In genomic region chrX:11512439-11512838, GRCm38 (mm10) we compare ENCODE assay signal across 9 mouse cellular contexts.
DNase-seq lines count a peak whose midpoint lies in the region; ATAC-seq lines count a peak whose summit lies in the region.
"Had no signal": no experiment of that assay in that cellular context is flagged by ENCODE, and none has a peak within 500 bp of the region (broad histone marks: within the 10 kb centered on the region; RNA-seq: fewer than 3 reads in every experiment).

No protein-coding gene starts in this region.

- peaks cover 51% of the 10 kb centered on the region for H3K27me3 ChIP-seq in embryonic facial prominence, embryonic 13.5 days
- H3K27me3 ChIP-seq in embryonic facial prominence, embryonic 10.5 days (replicated peaks; ENCODE audit: low read depth, poor library complexity, severe bottlenecking), result peaks cover 91% of the 10 kb centered on the region

- H3K27ac ChIP-seq in embryonic facial prominence, embryonic 13.5 days, result 0 out of 2 replicates have a peak overlapping the region, but pooled peaks have one; percentile 7
- H3K27ac ChIP-seq in embryonic facial prominence, embryonic 10.5 days (replicated peaks), result no peak overlapping the region

- no peak for DNase-seq in embryonic facial prominence, embryonic 10.5 days (ENCODE audit: low spot score)
- peak; percentile 14 for DNase-seq in urinary bladder, postnatal 14 days (ENCODE audit: low spot score)
- DNase-seq in urinary bladder, postnatal 25 days (ENCODE audit: low spot score), result no peak
- peak; percentile 31 for DNase-seq in kidney, adult 9 months
- DNase-seq in spleen, adult 12 weeks (ENCODE audit: low spot score), result no peak
- DNase-seq in spleen, adult 18-20 months, result no peak
- DNase-seq in embryo, embryonic 9.5 days (ENCODE audit: extremely low spot score), result no peak
- DNase-seq: thymus, postnatal 25 days had no signal

- ATAC-seq in embryonic facial prominence, embryonic 13.5 days (ENCODE audit: insufficient number of reproducible peaks, insufficient read depth, low FRiP score, low TSS enrichment, low read depth), result no peak

- H3K9ac ChIP-seq in embryonic facial prominence, embryonic 13.5 days, result no peak overlapping the region

- WGBS in embryonic facial prominence, embryonic 13.5 days, result 57% methylated on average over 5 of the region's 5 CpGs
- 71% methylated on average over 5 of the region's 5 CpGs for WGBS in embryonic facial prominence, embryonic 10.5 days

- H3K36me3 ChIP-seq in embryonic facial prominence, embryonic 13.5 days, result no peaks in the 10 kb centered on the region
- H3K36me3 ChIP-seq in embryonic facial prominence, embryonic 10.5 days (replicated peaks), result no peaks in the 10 kb centered on the region

- H3K4me2 ChIP-seq in embryonic facial prominence, embryonic 13.5 days, result no peak overlapping the region

- peaks cover 5% of the 10 kb centered on the region; the same call in 1 of the 2 replicates for H3K4me1 ChIP-seq in embryonic facial prominence, embryonic 13.5 days
- H3K4me1 ChIP-seq in embryonic facial prominence, embryonic 10.5 days, result 0 out of 2 replicates have a peak, but pooled peaks cover 3% of the 10 kb centered on the region

- H3K9me3 ChIP-seq in embryonic facial prominence, embryonic 13.5 days, result no peaks in the 10 kb centered on the region
- no peaks in the 10 kb centered on the region for H3K9me3 ChIP-seq in embryonic facial prominence, embryonic 10.5 days

- H3K4me3 ChIP-seq in embryonic facial prominence, embryonic 13.5 days, result no peak overlapping the region
- H3K4me3 ChIP-seq in embryonic facial prominence, embryonic 10.5 days, result no peak overlapping the region

Comparison
In these comparisons a context has a peak if more than half of its experiments do, and no peak if none do; other contexts are left out.
1. DNase-seq: peak in urinary bladder, postnatal 14 days (single experiment) and kidney, adult 9 months (single experiment); none in embryonic facial prominence, embryonic 10.5 days (single experiment), urinary bladder, postnatal 25 days (single experiment), spleen, adult 12 weeks (single experiment), spleen, adult 18-20 months (0 of 2) and embryo, embryonic 9.5 days (single experiment).